Mouse (Mus musculus): ENCODE data around the gene Ddx11. TPM values are rescaled to one million over a fixed set of nuclear protein-coding genes. Genes with fewer than 3 reads are reported as not detected.

Ddx11 gene
- total RNA-seq (2023): 10 to 100 TPM; 22.5 to 27.0 TPM

GRCm38 (mm10) chr17:66123066-66123815 lies at the start of gene Ddx11:
TSS of gene Ddx11 (plus strand) at chr17:66123520.

GRCm38 (mm10) chr17:66076934-66077333 lies 46.4 kb upstream of the Ddx11 start, which contains the start of gene Ankrd12:
TSS of gene Ankrd12 (minus strand) at chr17:66077089.

GRCm38 (mm10) chr17:66101380-66102330 lies 21.7 kb upstream of the Ddx11 start, which contains the start of gene Ndufv2:
TSS of gene Ndufv2 (minus strand) at chr17:66101559.

GRCm38 (mm10) chr17:66111402-66111959 lies 11.8 kb upstream of the Ddx11 start, which contains the start of gene Washc1:
TSS of gene Washc1 (plus strand) at chr17:66111545.

Other genes starting within 250 kb of the Ddx11 start
- gene Ralbp1, start 237.7 kb upstream of the Ddx11 start, total RNA-seq (2023): 10 to 100 TPM; 41.6 to 48.3 TPM
- gene Twsg1, start 172.3 kb upstream of the Ddx11 start, total RNA-seq (2023): 10 to 100 TPM; 20.4 to 27.0 TPM
- 10 to 100 TPM; 67.3 TPM for gene Ankrd12, start 46.4 kb upstream of the Ddx11 start, total RNA-seq (2023)
- gene Ndufv2, start 22.0 kb upstream of the Ddx11 start, total RNA-seq (2023): 10 to 100 TPM; 75.9 to 76.5 TPM
- 10 to 100 TPM; 44.3 to 48.3 TPM for gene Washc1, start 12.0 kb upstream of the Ddx11 start, total RNA-seq (2023)